Mouse (Mus musculus): ENCODE data around the gene Mbnl2.

GRCm38 (mm10) chr14:120294480-120294879 lies 19.0 kb downstream of the Mbnl2 start:
- TF ChIP-seq TAL1 (IDR thresholded peaks at IDR 0.05; ENCODE audit: low read length) (no peak), SMC3 (IDR thresholded peaks at IDR 0.05; ENCODE audit: low read depth, low read length) (no peak), CTCF (IDR thresholded peaks at IDR 0.05 in 2 of 3, conservative IDR thresholded peaks at IDR 0.05 in 1 of 3; ENCODE audit: control insufficient read depth in 1 of 3, insufficient read depth in 1 of 3, low read depth in 2 of 3, low read length in 3 of 3, poor library complexity in 1 of 3, severe bottlenecking in 1 of 3) (no peak), ELF1 (IDR thresholded peaks at IDR 0.05; ENCODE audit: low read depth, low read length) (no peak), POLR2A (IDR thresholded peaks at IDR 0.05; ENCODE audit: control insufficient read depth in 1 of 2, insufficient read depth in 1 of 2, low read depth in 1 of 2, low read length in 2 of 2, poor library complexity in 1 of 2) (no peak), USF2 (IDR thresholded peaks at IDR 0.05; ENCODE audit: borderline replicate concordance in 1 of 2, insufficient read depth in 1 of 2, low read depth in 1 of 2, low read length in 2 of 2) (no peak)

Data from MEL (cell line).